9 mouse cellular contexts compared by ENCODE assay signal in the genomic region with DNA sequence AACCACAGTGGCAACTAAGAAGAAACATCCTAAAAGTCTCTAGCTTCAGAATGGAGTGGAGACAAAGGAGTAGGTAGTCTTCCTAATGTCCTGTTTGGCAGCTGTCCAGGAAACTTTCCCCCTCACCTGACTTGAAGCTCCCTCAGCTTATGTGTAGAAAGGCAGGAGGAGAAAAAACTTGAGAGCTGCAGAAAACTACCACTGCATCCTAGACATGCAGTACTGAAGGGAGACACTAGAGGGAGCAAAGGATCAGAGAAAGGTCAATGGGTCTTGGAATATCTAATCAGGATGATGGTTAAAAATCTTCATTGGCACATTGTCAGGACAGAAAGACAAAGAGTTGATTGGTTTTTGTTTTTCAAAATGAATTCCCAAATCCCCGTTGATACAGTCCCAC. TPM values are rescaled to one million over a fixed set of nuclear protein-coding genes. Genes with fewer than 3 reads are reported as not detected.
DNase-seq lines count a peak whose midpoint lies in the region; ATAC-seq and TF ChIP-seq lines count a peak whose summit lies in the region.
"Had no signal": no experiment of that assay in that cellular context is flagged by ENCODE, and none has a peak within 500 bp of the region (broad histone marks: within the 10 kb centered on the region; RNA-seq: fewer than 3 reads in every experiment).

No protein-coding gene starts in this region.

- no peak for TF ChIP-seq EP300 in heart, adult 2 months (IDR thresholded peaks at IDR 0.05; ENCODE audit: insufficient read depth, low read depth, low read length)

- no peak overlapping the region for H3K4me2 ChIP-seq in forebrain, embryonic 16.5 days (ENCODE audit: low read length)
- H3K4me2 ChIP-seq: heart, embryonic 15.5 days had no signal

- WGBS in heart, adult 2 months = 28% methylated on average over 1 of the region's 1 CpGs
- WGBS in heart, embryonic 10.5 days = 16% methylated on average over 1 of the region's 1 CpGs
- 19% methylated on average over 1 of the region's 1 CpGs for WGBS in forebrain, embryonic 16.5 days

- H3K27ac ChIP-seq in heart, adult 2 months = no peak overlapping the region
- H3K27ac ChIP-seq in heart, embryonic 10.5 days = no peak overlapping the region
- no peak overlapping the region for H3K27ac ChIP-seq in forebrain, embryonic 16.5 days (ENCODE audit: low read length)
- H3K27ac ChIP-seq: heart, embryonic 15.5 days had no signal

- H3K4me3 ChIP-seq in heart, adult 2 months = no peak overlapping the region
- H3K4me3 ChIP-seq in heart, embryonic 10.5 days = no peak overlapping the region
- no peak overlapping the region for H3K4me3 ChIP-seq in forebrain, embryonic 16.5 days (replicated peaks; ENCODE audit: low read length)
- H3K4me3 ChIP-seq: heart, embryonic 15.5 days had no signal

- intact Hi-C loops in heart, adult 2 months (cut with DNase I) = loop anchor here (1.0 kb wide), 1 partner anchor 158 kb away; no protein-coding TSS in a partner anchor

- no peak for DNase-seq in heart, adult 2 months
- no peak for DNase-seq in heart, embryonic 10.5 days (ENCODE audit: low spot score)
- DNase-seq in ovary, postnatal 14 days (ENCODE audit: low spot score) = peak; percentile 28
- DNase-seq in ovary, adult 18-20 months (ENCODE audit: low spot score) = no peak
- DNase-seq in brain, embryonic 14.5 days (ENCODE audit: low read depth) = peak; percentile 59
- DNase-seq in yolk sac, embryonic 10.5 days (ENCODE audit: low spot score) = peak; percentile 26

- H3K9me3 ChIP-seq in heart, embryonic 10.5 days = no peaks in the 10 kb centered on the region
- no peaks in the 10 kb centered on the region for H3K9me3 ChIP-seq in forebrain, embryonic 16.5 days (ENCODE audit: control insufficient read depth, low read length)
- H3K9me3 ChIP-seq: heart, embryonic 15.5 days had no signal

- no peaks in the 10 kb centered on the region for H3K36me3 ChIP-seq in heart, adult 2 months (ENCODE audit: control insufficient read depth, insufficient read depth, low read length)
- H3K36me3 ChIP-seq in heart, embryonic 10.5 days = peaks cover 6% of the 10 kb centered on the region; the same call in 1 of the 2 replicates
- H3K36me3 ChIP-seq in forebrain, embryonic 16.5 days (ENCODE audit: control insufficient read depth, insufficient read depth) = no peaks in the 10 kb centered on the region
- H3K36me3 ChIP-seq: heart, embryonic 15.5 days had no signal

- peak; percentile 89 for TF ChIP-seq CTCF in heart, adult 2 months (IDR thresholded peaks at IDR 0.05)
- peak; percentile 54; the same call in 1 of the 2 replicates for TF ChIP-seq CTCF in brain, embryonic 14.5 days (IDR thresholded peaks at IDR 0.05; ENCODE audit: borderline replicate concordance, extremely low read depth, insufficient read depth, insufficient read length)

- no peaks in the 10 kb centered on the region for H3K27me3 ChIP-seq in heart, adult 2 months (ENCODE audit: control insufficient read depth, insufficient read depth, low read length)
- no peaks in the 10 kb centered on the region for H3K27me3 ChIP-seq in heart, embryonic 10.5 days (ENCODE audit: insufficient read depth, poor library complexity, severe bottlenecking)
- no peaks in the 10 kb centered on the region for H3K27me3 ChIP-seq in forebrain, embryonic 16.5 days (replicated peaks; ENCODE audit: control insufficient read depth, insufficient read depth, low read length)
- H3K27me3 ChIP-seq: heart, embryonic 15.5 days had no signal

- no peaks in the 10 kb centered on the region for H3K4me1 ChIP-seq in heart, adult 2 months (ENCODE audit: control insufficient read depth, insufficient read depth, low read length)
- no peaks in the 10 kb centered on the region for H3K4me1 ChIP-seq in heart, embryonic 10.5 days
- no peaks in the 10 kb centered on the region for H3K4me1 ChIP-seq in forebrain, embryonic 16.5 days (replicated peaks; ENCODE audit: control insufficient read depth, insufficient read depth, low read length)
- H3K4me1 ChIP-seq: heart, embryonic 15.5 days had no signal

- H3K79me2 ChIP-seq in heart, adult 2 months (replicated peaks; ENCODE audit: control insufficient read depth, insufficient read depth, low read length) = no peaks in the 10 kb centered on the region

- TF ChIP-seq POLR2A in heart, adult 2 months (IDR thresholded peaks at IDR 0.05; ENCODE audit: insufficient read depth, low read depth, low read length) = no peak
- TF ChIP-seq POLR2A in brain, embryonic 14.5 days (IDR thresholded peaks at IDR 0.05; ENCODE audit: borderline replicate concordance, extremely low read depth, insufficient read depth, insufficient read length, poor library complexity, severe bottlenecking) = no peak

- H3K9ac ChIP-seq in heart, adult 2 months (ENCODE audit: low read depth, low read length) = no peak overlapping the region
- H3K9ac ChIP-seq in forebrain, embryonic 16.5 days (replicated peaks; ENCODE audit: low read depth, low read length) = no peak overlapping the region
- H3K9ac ChIP-seq: heart, embryonic 15.5 days had no signal

- peak; percentile 12; the same call in 1 of the 2 replicates for ATAC-seq in forebrain, embryonic 16.5 days
- peak; percentile 56; the same call in 1 of the 2 replicates for ATAC-seq in megakaryocyte, adult 5-6 weeks (ENCODE audit: poor library complexity, severe bottlenecking)

RNA-seq across cellular contexts. Expression of a gene that starts 8.4 kb away (rescaled TPM):
- 10 to 100 TPM in 1 of 2 experiments, 1 to 10 TPM in 1; 9.0 to 16.2 TPM for total RNA-seq in heart, adult 2 months (2021)
- 4.7 and 6.6 TPM in 2 replicates for polyA plus RNA-seq in heart, adult 2 months (2012; rRNA removed)
- polyA plus RNA-seq in heart, embryonic 10.5 days (2016; fragmentation: Nextera tagmentation; extraction: Ambion mirVana) = 61.1 and 67.1 TPM in 2 replicates
- 51.1 and 59.9 TPM in 2 replicates for polyA plus RNA-seq in brain, embryonic 14.5 days (2012; rRNA removed)
- polyA plus RNA-seq in forebrain, embryonic 16.5 days (2015; fragmentation: Nextera tagmentation; extraction: Ambion mirVana) = 106 and 110 TPM in 2 replicates
- 4.1 and 5.0 TPM in 2 replicates for total RNA-seq in megakaryocyte, adult 5-6 weeks (2015)
- total RNA-seq in megakaryocyte, adult 5-6 weeks (2017) = 3.9 and 4.5 TPM in 2 replicates

RNA-seq across cellular contexts. Expression of a gene that starts 33.1 kb away (rescaled TPM):
- total RNA-seq in heart, adult 2 months (2021) = 1 to 10 TPM; 1.2 to 3.5 TPM
- 1.9 and 2.1 TPM in 2 replicates for polyA plus RNA-seq in heart, adult 2 months (2012; rRNA removed)
- 19.9 and 20.0 TPM in 2 replicates for polyA plus RNA-seq in heart, embryonic 10.5 days (2016; fragmentation: Nextera tagmentation; extraction: Ambion mirVana)
- polyA plus RNA-seq in brain, embryonic 14.5 days (2012; rRNA removed) = 133 and 134 TPM in 2 replicates
- polyA plus RNA-seq in forebrain, embryonic 16.5 days (2015; fragmentation: Nextera tagmentation; extraction: Ambion mirVana) = 107 and 144 TPM in 2 replicates
- not detected in 2 replicates for total RNA-seq in megakaryocyte, adult 5-6 weeks (2015)
- 0.07 TPM in 1 of 2 replicates, not detected in the other for total RNA-seq in megakaryocyte, adult 5-6 weeks (2017)

Comparison
In these comparisons a context has a peak if more than half of its experiments do, and no peak if none do; other contexts are left out.
1. DNase-seq: peak in ovary, postnatal 14 days (single experiment), brain, embryonic 14.5 days (single experiment) and yolk sac, embryonic 10.5 days (single experiment); none in heart, adult 2 months (0 of 2), heart, embryonic 10.5 days (single experiment) and ovary, adult 18-20 months (single experiment).